Mouse (Mus musculus) limb, embryonic 13.5 days (tissue): ENCODE results near the gene Hbs1l. TPM values are rescaled to one million over a fixed set of nuclear protein-coding genes. Genes with fewer than 3 reads are reported as not detected.

Source experiments
- polyA plus RNA-seq: library from polyadenylated mRNA; unstranded; fragments of >200 nt; fragmentation: Nextera tagmentation; extraction: Ambion mirVana; gene quantifications from 2 replicates; pipeline ENCODE4 v1.2.1, GENCODE M21; 2015

Gene Hbs1l
- polyA plus RNA-seq, 1 experiment from 2014 or later, result 96.7 TPM

Other genes with a start within 250 kb of the Hbs1l start
- 4.6 TPM in 2 replicates for gene Myb, start 135.0 kb upstream of the Hbs1l start, polyA plus RNA-seq
- gene Aldh8a1, start 81.3 kb downstream of the Hbs1l start, polyA plus RNA-seq, result 0.14 TPM in 1 of 2 replicates, not detected in the other